Mouse (Mus musculus): ENCODE measurements at regions not wholly inside any gene's neighbourhood (a gene's known extent, or its start where the extent isn't known, plus 50 kb on each side); places are given as distances from the start of the nearest gene placed in this dataset.

GRCm38 (mm10) chr15:49043035-49043434 lies 4841.7 kb upstream of the Gm7489 start:
- no peak for DNase-seq (ENCODE audit: low spot score in 2 of 2)
- intact Hi-C loops (cut with DNase I): no loop called here

- intact Hi-C loops (cut with DNase I): no loop called here
- DNase-seq (ENCODE audit: low spot score in 2 of 2): no peak
Measured at GRCm38 (mm10) chr15:49065069-49065468, 4819.6 kb upstream of the Gm7489 start.

- intact Hi-C loops (cut with DNase I): no loop called here
- peak; percentile 19 to 53 for DNase-seq (ENCODE audit: low spot score in 2 of 2)
Measured at GRCm38 (mm10) chr15:49065875-49066274, 4818.8 kb upstream of the Gm7489 start.

DNA sequence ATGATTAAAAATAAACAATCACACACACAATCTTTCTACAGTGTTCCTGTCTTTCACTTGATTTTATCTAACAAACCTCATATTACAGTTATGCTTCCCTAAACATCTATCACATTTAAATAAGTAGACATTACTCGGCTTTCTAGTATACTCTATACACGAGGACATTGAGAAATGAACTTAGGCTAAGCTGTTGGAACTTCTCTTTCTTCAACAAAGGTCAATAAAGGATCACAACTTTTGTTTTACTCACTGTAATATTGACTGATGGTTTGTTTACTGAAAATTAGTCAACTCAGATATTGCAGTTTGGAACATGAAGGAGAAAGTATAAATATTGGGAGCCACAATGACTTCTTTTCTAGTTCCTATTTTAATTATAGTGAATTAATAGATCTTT lies 4818.3 kb upstream of the Gm7489 start:
- no peak for DNase-seq (ENCODE audit: low spot score in 2 of 2)
- intact Hi-C loops (cut with DNase I): no loop called here

Measured in left cerebral cortex, postnatal 36 days (tissue).